Mouse (Mus musculus) yolk sac, embryonic 10.5 days (tissue): ENCODE measurements at regions not wholly inside any gene's neighbourhood (a gene's known extent, or its start where the extent isn't known, plus 50 kb on each side); places are given as distances from the start of the nearest gene placed in this dataset.

Experiments used
- DNase-seq: peaks from one replicate; pipeline ENCODE4 v3.0.0-alpha.2; 2017; ENCODE audit warnings: low spot score

DNA sequence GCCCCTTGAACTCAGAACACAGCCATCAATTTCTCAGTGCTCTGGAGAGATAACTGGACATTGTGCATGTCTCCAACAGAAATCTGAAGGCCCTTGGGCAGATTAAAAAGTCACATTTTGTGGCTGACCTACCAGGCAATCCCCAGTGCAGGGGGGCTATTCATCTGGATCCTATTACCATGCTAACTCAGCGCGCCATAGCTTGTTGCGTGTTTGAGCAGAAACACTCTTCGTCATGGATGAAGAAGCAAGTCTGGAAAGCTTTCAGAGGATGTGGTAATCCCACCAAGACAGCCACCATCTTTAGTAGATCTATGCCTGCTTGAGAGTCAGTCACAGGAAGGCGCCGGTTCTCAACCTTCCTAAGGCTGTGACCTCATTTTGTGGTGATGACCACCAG is 243.9 kb downstream of the Sipa1l2 start:
- no peak for DNase-seq

DNA sequence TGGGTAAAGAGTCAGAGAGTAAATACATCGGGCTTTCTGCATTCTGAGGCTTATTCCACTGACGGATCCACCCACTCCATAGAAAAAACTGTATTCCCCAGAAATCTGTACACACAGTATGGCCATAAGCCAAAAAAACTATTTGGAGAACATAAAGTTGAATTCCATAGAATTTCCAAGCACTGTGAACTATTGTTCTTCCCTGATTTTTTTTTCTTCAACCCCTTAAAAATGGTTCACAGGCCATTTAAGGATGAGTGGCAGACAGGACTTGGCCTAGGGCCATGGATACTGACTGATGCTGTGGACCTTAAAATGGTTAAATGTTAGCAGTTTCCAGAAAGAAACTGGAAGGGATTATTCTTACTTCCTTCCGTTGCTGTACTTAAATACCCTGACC is 247.0 kb downstream of the Sipa1l2 start:
- no peak for DNase-seq

DNA sequence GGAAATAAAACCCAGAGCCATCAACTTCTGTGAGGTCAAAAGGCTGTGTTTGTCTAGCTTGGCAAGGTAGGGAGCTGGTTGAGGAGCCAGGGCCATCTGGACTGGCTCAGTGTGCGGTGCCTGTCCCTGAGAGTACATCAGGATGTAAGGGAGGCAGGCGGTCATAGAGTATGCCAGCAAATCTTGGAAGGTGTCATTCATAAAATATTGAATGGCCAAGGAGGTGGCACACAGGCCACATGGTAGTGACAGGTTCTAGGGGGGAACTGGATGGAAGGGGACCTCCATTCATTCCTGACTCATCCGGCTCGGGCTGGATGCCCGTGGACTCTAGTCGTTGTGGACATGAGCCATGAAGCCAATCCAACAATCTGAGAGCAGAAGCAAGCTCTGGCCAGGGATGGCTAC is 252.0 kb downstream of the Sipa1l2 start:
- no peak for DNase-seq

DNA sequence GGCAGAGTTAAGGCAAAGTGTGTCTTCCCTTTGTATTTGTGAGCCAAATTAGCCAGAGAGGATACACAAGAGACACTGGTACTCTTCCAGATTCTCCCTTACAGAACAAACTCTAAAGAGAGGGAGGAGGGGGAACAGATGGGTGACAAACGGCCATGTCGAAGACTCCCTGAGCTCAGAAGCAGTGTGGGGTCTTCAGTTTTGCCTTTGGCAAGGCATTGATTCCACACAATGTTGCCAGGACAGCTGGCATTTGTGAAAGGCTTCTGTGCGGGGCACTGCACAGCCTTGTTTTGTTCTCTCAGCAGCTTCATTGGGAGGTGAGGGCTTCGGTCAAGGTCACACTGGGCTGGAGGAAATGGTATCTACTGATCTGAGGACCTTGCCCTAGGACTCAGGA is 253.9 kb downstream of the Sipa1l2 start:
- no peak for DNase-seq

DNA sequence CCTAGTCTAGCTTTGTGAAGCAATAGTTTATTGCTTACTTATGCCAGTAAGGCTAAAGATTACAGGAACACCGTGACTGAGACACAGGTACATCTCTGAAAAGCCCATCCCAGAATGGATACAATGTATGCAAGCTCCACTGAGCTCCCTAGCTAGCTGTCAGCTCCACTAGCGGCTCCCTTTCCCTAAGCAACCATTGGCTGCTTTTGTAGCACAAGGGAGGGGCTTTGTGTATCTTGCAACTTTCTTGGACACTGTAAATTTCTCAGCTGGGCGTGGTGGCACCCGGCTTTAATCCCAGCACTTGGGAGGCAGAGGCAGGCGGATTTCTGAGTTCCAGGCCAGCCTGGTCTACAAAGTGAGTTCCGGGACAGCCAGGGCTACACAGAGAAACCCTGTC is 254.6 kb downstream of the Sipa1l2 start:
- DNase-seq, result no peak

DNA sequence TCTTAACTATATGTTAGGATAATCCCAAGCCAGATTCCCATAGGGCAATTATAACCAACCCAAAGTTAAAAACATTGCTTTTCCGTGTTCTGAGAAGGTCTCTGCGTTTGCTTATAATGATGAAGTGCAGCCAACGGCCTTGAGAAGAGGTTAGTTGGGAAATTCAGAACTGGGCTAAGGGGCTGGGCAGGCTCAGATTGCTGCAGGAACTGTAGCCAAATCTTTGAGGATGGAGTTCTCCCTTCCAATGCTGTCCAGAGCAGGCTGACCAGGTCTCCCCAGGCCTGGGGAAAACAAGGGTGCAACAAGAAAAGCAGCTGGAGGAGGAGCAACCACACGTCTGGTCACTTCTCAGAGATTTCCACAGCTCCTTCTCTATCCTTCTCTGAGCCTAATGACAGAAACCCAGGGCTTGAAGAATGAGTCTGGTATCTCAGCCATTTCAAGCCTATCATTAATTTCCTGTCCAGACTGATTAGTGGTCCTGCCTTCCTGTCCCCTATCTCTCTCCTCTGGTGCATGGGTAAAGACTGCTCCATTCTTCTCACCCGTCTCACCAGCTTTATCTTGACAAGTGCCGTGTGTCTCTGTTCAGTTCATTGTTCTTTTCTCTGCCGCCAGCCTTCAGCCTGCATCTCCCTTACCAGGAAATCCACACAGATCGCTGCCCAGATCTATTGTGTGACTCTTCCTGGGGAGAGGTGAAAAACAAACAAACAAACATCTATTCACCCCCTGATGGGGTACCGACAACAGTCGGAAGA is 255.2 kb downstream of the Sipa1l2 start:
- no peak for DNase-seq

DNA sequence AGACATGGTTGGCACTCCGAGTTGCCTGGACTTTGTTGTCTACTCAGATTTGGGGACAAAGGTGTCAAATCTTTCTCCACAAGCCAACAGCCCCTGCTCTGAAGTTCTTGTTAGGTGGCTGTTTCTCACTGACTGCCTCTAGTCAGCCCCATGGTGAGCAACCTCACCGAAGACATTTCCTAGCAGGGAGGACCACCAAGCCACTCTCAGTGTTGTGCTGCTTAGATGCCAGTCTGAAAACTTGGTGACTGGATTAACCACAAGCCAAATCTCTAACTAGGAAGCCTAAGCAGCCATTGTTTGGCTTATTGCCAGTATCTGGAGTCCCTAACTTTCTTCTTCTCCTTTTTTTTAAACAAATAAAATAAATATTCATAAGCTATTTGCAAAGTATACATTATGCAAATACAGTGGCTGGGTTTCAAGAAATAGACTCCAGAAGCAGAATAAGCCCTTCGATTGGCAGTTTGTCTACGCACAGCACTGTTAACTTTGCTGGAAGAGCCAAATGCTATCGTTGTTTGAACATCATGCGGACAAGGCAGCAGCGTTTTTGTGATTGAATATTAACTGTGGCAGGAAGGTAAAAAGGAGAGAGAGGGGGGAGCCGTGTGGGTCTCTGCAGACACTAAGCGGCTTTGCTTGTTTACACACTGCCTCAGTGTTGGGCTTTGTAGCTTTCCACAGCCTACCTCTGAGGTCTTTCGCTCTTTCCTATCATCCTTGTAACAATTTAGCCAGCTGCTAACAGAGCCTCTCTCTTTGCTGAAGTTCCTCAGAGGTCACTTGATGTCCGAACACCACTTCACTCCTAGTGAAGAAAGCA is 257.4 kb downstream of the Disc1 start:
- DNase-seq, result peak; percentile 81
